Comparison of ENCODE assay signal across 17 mouse cellular contexts in the genomic region with DNA sequence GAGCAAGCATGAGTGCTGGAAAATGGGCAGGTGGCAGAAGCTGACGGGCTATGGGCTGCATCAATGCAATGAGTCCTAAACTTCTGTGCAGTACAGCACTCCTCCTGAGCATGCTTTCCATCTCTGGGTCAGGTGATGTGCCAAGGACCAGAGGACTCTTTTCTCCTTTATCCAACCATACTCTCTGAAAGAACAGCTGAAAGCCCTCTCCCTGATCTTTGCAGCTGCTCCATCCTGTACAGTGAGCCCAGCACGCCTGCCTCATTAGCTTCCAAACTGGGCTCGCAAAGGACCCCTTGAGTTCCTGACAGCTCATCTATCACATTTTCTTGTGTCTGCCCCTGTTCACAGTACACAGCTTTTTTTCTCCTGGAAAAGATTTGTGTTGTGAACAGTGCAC.
"Had no signal": no experiment of that assay in that cellular context is flagged by ENCODE, and none has a peak within 500 bp of the region (broad histone marks: within the 10 kb centered on the region; RNA-seq: fewer than 3 reads in every experiment).

No protein-coding gene starts in this region.

- H3K36me3 ChIP-seq: limb, embryonic 12.5 days; liver, embryonic 15.5 days; midbrain, embryonic 13.5 days had no signal

- ATAC-seq: lung, postnatal 0 days; midbrain, embryonic 13.5 days had no signal

- H3K9ac ChIP-seq: limb, embryonic 12.5 days; liver, embryonic 15.5 days; midbrain, embryonic 13.5 days had no signal

- DNase-seq: kidney, adult 11 months; kidney, adult 9 months; kidney, postnatal 36 days; layer of hippocampus, adult 9-11 months; layer of hippocampus, postnatal 36 days; lung, adult 2 months; lung, postnatal 36 days; retina, postnatal 1 day; right cerebral cortex, postnatal 4 days; thymus, adult 18-20 months; thymus, postnatal 14 days had no signal

- H3K4me1 ChIP-seq: midbrain, embryonic 13.5 days had no signal

- H3K9me3 ChIP-seq: limb, embryonic 12.5 days; liver, embryonic 15.5 days; midbrain, embryonic 13.5 days had no signal

- H3K4me2 ChIP-seq: limb, embryonic 12.5 days; liver, embryonic 11.5 days; liver, embryonic 15.5 days; midbrain, embryonic 13.5 days had no signal

- H3K27ac ChIP-seq: kidney, postnatal 0 days; limb, embryonic 12.5 days; liver, embryonic 15.5 days; midbrain, embryonic 13.5 days had no signal

- H3K4me3 ChIP-seq: limb, embryonic 12.5 days; liver, embryonic 15.5 days; midbrain, embryonic 13.5 days had no signal

- H3K27me3 ChIP-seq: liver, embryonic 15.5 days; midbrain, embryonic 13.5 days had no signal
